Mouse (Mus musculus): ENCODE measurements around the gene Med28. TPM values are rescaled to one million over a fixed set of nuclear protein-coding genes. Genes with fewer than 3 reads are reported as not detected.

Gene Med28
- polyA plus RNA-seq, 1 experiment from 2014 or later, result 240 TPM

DNA sequence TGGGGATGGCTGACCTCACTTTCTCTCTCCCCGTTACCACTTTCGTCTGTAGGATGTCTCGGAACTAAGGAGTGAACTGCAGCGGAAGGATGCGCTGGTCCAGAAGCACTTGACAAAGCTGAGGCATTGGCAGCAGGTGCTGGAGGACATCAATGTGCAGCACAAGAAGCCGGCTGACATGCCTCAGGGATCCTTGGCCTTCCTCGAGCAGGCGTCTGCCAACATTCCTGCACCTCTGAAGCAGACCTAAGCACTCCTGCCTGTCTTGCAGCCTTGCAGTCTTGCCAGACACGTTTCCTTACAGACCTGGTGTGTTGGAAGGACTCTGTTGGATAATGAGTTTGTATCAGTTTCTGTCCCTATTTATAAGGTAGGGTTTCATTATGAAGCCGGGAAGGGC lies 5.1 kb downstream of the Med28 start:
- Histone ChIP-seq H3K4me2 (ENCODE audit: low read depth, low read length) (no peak overlapping the region), H3K9me3 (ENCODE audit: control insufficient read depth, low read length) (no peaks in the 10 kb centered on the region), H3K4me3 (ENCODE audit: low read length) (no peak overlapping the region), H3K4me1 (replicated peaks; ENCODE audit: control insufficient read depth, insufficient read depth, low read length) (peaks cover 9% of the 10 kb centered on the region; the same call in 1 of the 2 replicates), H3K27me3 (ENCODE audit: control insufficient read depth, insufficient read depth, low read depth, low read length) (no peaks in the 10 kb centered on the region), H3K27ac (ENCODE audit: low read length) (no peak overlapping the region), H3K36me3 (ENCODE audit: control insufficient read depth, insufficient read depth, low read length) (peaks cover 30% of the 10 kb centered on the region), H3K9ac (ENCODE audit: low read length) (no peak overlapping the region)
- 93% methylated on average over 10 of the region's 10 CpGs for WGBS
- no peak for ATAC-seq (ENCODE audit: low read depth)

GRCm38 (mm10) chr5:45526338-45526737 lies 6.3 kb downstream of the Med28 start:
- Histone ChIP-seq H3K27ac (ENCODE audit: low read length) (no peak overlapping the region), H3K9ac (ENCODE audit: low read length) (no peak overlapping the region), H3K27me3 (ENCODE audit: control insufficient read depth, insufficient read depth, low read depth, low read length) (no peaks in the 10 kb centered on the region), H3K4me2 (ENCODE audit: low read depth, low read length) (no peak overlapping the region), H3K4me3 (ENCODE audit: low read length) (no peak overlapping the region), H3K4me1 (replicated peaks; ENCODE audit: control insufficient read depth, insufficient read depth, low read length) (peaks cover 6% of the 10 kb centered on the region; the same call in 1 of the 2 replicates), H3K36me3 (ENCODE audit: control insufficient read depth, insufficient read depth, low read length) (peaks cover 30% of the 10 kb centered on the region), H3K9me3 (ENCODE audit: control insufficient read depth, low read length) (no peaks in the 10 kb centered on the region)
- whole genome bisulfite sequencing, result 88% methylated on average over 4 of the region's 4 CpGs
- ATAC-seq (ENCODE audit: low read depth), result no peak

GRCm38 (mm10) chr5:45529696-45530095 lies 9.7 kb downstream of the Med28 start:
- Histone ChIP-seq H3K9me3 (ENCODE audit: control insufficient read depth, low read length) (no peaks in the 10 kb centered on the region), H3K27me3 (ENCODE audit: control insufficient read depth, insufficient read depth, low read depth, low read length) (no peaks in the 10 kb centered on the region), H3K4me1 (replicated peaks; ENCODE audit: control insufficient read depth, insufficient read depth, low read length) (no peaks in the 10 kb centered on the region), H3K4me2 (ENCODE audit: low read depth, low read length) (no peak overlapping the region), H3K9ac (ENCODE audit: low read length) (no peak overlapping the region), H3K27ac (ENCODE audit: low read length) (no peak overlapping the region), H3K36me3 (ENCODE audit: control insufficient read depth, insufficient read depth, low read length) (peaks cover 30% of the 10 kb centered on the region), H3K4me3 (ENCODE audit: low read length) (no peak overlapping the region)
- WGBS, result 92% methylated on average over 3 of the region's 3 CpGs
- no peak for ATAC-seq (ENCODE audit: low read depth)

DNA sequence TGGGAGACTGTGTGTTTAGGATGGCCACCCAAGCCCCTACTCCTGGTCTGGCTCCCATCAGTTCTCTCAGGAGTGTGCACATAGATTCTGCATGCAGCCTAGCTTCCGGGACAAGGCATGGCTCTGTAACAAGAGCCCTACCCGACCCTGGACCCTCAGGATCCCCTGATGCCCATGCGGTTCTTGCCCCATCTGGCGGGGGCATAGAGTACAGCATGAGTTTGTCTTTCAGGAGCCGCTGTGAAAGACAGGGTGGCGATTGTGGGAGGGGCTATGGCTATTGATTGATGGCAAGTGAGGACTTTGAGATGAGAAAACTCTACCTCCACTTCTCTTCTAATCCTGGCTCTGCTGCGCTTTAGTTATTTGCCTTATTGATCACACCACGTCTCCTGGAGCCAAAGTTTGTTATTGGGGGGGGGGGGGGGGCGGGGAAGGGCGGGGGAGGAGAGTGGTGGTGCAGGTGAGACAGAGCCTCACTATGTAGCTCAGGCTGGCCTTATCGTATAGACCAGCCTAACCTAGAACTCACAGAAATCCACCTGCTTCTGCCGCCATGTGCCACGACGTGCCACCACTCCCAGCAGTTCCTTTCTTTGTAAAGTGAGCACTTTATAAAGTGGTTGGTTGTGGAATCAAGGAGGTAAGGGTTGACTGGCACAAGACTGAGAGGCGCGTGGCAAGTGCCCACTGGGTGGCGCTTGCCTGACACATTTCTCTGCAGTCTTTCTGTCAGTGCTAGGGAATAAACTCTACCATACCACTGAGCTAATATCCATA lies 14.5 kb downstream of the Med28 start:
- Histone ChIP-seq H3K4me1 (replicated peaks; ENCODE audit: control insufficient read depth, insufficient read depth, low read length) (no peaks in the 10 kb centered on the region), H3K27me3 (ENCODE audit: control insufficient read depth, insufficient read depth, low read depth, low read length) (no peaks in the 10 kb centered on the region), H3K9ac (ENCODE audit: low read length) (no peak overlapping the region), H3K36me3 (ENCODE audit: control insufficient read depth, insufficient read depth, low read length) (no peaks in the 10 kb centered on the region), H3K9me3 (ENCODE audit: control insufficient read depth, low read length) (no peaks in the 10 kb centered on the region), H3K4me3 (ENCODE audit: low read length) (no peak overlapping the region), H3K27ac (ENCODE audit: low read length) (no peak overlapping the region), H3K4me2 (ENCODE audit: low read depth, low read length) (no peak overlapping the region)
- peak; percentile 56 for ATAC-seq (ENCODE audit: low read depth)
- WGBS, result 9% methylated on average over 17 of the region's 17 CpGs

DNA sequence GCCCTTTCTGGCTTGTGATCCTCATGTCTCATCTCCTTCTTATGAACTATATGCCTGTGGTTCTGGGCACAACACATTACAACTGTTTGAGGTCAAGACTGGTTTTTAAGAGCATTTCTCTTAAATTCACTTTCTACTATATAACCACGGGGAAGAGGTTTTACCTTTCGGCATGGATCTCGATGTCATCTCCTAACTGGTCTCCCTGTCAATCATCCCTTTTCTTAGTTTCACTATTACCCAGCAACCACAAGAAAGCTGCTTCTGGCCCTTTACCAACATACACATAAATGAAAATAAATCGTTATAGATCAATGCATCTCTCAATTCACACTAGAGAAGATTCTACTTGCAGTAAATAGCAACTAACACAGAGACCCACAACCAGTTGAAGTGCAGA lies 15.1 kb downstream of the Med28 start:
- no peaks in the 10 kb centered on the region for H3K27me3 ChIP-seq (ENCODE audit: control insufficient read depth, insufficient read depth, low read depth, low read length)
- H3K27ac ChIP-seq (ENCODE audit: low read length), result no peak overlapping the region
- WGBS, result 78% methylated on average over 4 of the region's 4 CpGs

DNA sequence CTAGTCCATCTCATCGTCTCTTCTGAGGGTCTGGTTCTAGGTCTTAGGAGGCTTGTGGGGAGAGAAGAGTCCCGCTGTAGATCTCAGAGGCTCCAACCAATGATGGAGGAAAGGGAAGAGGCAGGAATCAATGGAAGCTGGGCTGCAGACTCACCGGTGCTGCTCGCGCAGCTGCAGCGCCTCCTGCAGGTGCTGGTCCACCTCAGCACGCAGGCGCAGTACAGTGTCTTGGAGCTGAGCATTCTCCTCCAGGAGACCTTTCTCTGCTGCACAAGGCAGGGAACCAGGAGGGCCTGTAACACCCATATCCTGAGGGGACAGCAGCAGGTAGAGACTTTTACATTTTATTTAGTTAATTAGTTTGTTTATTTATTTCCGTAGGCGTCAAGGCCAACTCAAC lies 19.5 kb downstream of the Med28 start:
- Histone ChIP-seq H3K4me3 (ENCODE audit: low read length) (no peak overlapping the region), H3K4me2 (ENCODE audit: low read depth, low read length) (no peak overlapping the region), H3K4me1 (replicated peaks; ENCODE audit: control insufficient read depth, insufficient read depth, low read length) (no peaks in the 10 kb centered on the region), H3K9ac (ENCODE audit: low read length) (no peak overlapping the region), H3K36me3 (ENCODE audit: control insufficient read depth, insufficient read depth, low read length) (no peaks in the 10 kb centered on the region), H3K27ac (ENCODE audit: low read length) (no peak overlapping the region), H3K27me3 (ENCODE audit: control insufficient read depth, insufficient read depth, low read depth, low read length) (no peaks in the 10 kb centered on the region), H3K9me3 (ENCODE audit: control insufficient read depth, low read length) (no peaks in the 10 kb centered on the region)
- 56% methylated on average over 10 of the region's 10 CpGs for WGBS
- no peak for ATAC-seq (ENCODE audit: low read depth)

More for the DNA sequence above, 15.1 kb downstream of the Med28 start:
- no peaks in the 10 kb centered on the region for H3K4me1 ChIP-seq (replicated peaks; ENCODE audit: control insufficient read depth, insufficient read depth, low read length)
- no peak overlapping the region for H3K4me3 ChIP-seq (ENCODE audit: low read length)
- H3K36me3 ChIP-seq (ENCODE audit: control insufficient read depth, insufficient read depth, low read length), result no peaks in the 10 kb centered on the region
- no peak overlapping the region for H3K9ac ChIP-seq (ENCODE audit: low read length)
- no peak overlapping the region for H3K4me2 ChIP-seq (ENCODE audit: low read depth, low read length)
- ATAC-seq (ENCODE audit: low read depth), result no peak
- H3K9me3 ChIP-seq (ENCODE audit: control insufficient read depth, low read length), result no peaks in the 10 kb centered on the region

- no peak for ATAC-seq (ENCODE audit: low read depth)
- no peak overlapping the region for H3K4me3 ChIP-seq (ENCODE audit: low read length)
- H3K27ac ChIP-seq (ENCODE audit: low read length), result no peak overlapping the region
- WGBS, result 64% methylated on average over 5 of the region's 5 CpGs
- H3K27me3 ChIP-seq (ENCODE audit: control insufficient read depth, insufficient read depth, low read depth, low read length), result no peaks in the 10 kb centered on the region
- no peak overlapping the region for H3K9ac ChIP-seq (ENCODE audit: low read length)
- H3K36me3 ChIP-seq (ENCODE audit: control insufficient read depth, insufficient read depth, low read length), result no peaks in the 10 kb centered on the region
- H3K4me1 ChIP-seq (replicated peaks; ENCODE audit: control insufficient read depth, insufficient read depth, low read length), result no peaks in the 10 kb centered on the region
- H3K4me2 ChIP-seq (ENCODE audit: low read depth, low read length), result no peak overlapping the region
- H3K9me3 ChIP-seq (ENCODE audit: control insufficient read depth, low read length), result no peaks in the 10 kb centered on the region
Observed at GRCm38 (mm10) chr5:45543374-45543773, 23.3 kb downstream of the Med28 start.

DNA sequence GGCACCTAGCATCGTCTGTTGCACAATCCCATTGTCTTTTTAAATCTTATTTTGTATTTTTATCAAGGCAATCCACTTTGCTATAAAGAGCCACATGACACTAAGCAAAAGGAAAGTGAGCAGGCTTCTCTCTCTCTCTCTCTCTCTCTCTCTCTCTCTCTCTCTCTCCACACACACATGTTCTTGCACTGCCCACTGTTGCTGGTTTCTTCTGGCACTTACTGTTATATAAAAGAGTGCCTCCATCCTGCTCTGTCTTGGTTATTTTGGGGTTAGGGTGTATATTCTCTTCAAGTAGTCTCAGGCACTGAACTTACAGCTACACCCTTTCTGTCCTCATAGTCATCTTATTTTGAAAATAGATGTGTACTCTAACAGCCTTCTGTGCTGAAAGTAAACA lies 29.6 kb downstream of the Med28 start:
- H3K4me3 ChIP-seq (ENCODE audit: low read length), result no peak overlapping the region
- no peaks in the 10 kb centered on the region for H3K27me3 ChIP-seq (ENCODE audit: control insufficient read depth, insufficient read depth, low read depth, low read length)
- WGBS, result 86% methylated on average over 1 of the region's 1 CpGs
- no peak overlapping the region for H3K27ac ChIP-seq (ENCODE audit: low read length)
- no peak overlapping the region for H3K9ac ChIP-seq (ENCODE audit: low read length)
- no peak for ATAC-seq (ENCODE audit: low read depth)
- H3K9me3 ChIP-seq (ENCODE audit: control insufficient read depth, low read length), result no peaks in the 10 kb centered on the region
- no peaks in the 10 kb centered on the region for H3K36me3 ChIP-seq (ENCODE audit: control insufficient read depth, insufficient read depth, low read length)
- H3K4me1 ChIP-seq (replicated peaks; ENCODE audit: control insufficient read depth, insufficient read depth, low read length), result no peaks in the 10 kb centered on the region
- H3K4me2 ChIP-seq (ENCODE audit: low read depth, low read length), result no peak overlapping the region

- no peaks in the 10 kb centered on the region; the same call in 1 of the 2 replicates for H3K9me3 ChIP-seq (ENCODE audit: control insufficient read depth, low read length)
- H3K27me3 ChIP-seq (ENCODE audit: control insufficient read depth, insufficient read depth, low read depth, low read length), result no peaks in the 10 kb centered on the region
- WGBS, result 31% methylated on average over 6 of the region's 6 CpGs
- no peak overlapping the region for H3K27ac ChIP-seq (ENCODE audit: low read length)
- peak; percentile 23; the same call in 1 of the 2 replicates for ATAC-seq (ENCODE audit: low read depth)
- H3K9ac ChIP-seq (ENCODE audit: low read length), result no peak overlapping the region
- H3K4me3 ChIP-seq (ENCODE audit: low read length), result no peak overlapping the region
- H3K4me1 ChIP-seq (replicated peaks; ENCODE audit: control insufficient read depth, insufficient read depth, low read length), result no peaks in the 10 kb centered on the region
- no peaks in the 10 kb centered on the region for H3K36me3 ChIP-seq (ENCODE audit: control insufficient read depth, insufficient read depth, low read length)
- no peak overlapping the region for H3K4me2 ChIP-seq (ENCODE audit: low read depth, low read length)
Observed at GRCm38 (mm10) chr5:45564054-45564453, 44.0 kb downstream of the Med28 start.

All from lung, embryonic 16.5 days (tissue).